Mouse (Mus musculus) liver, adult 2 months (tissue): Measurements from ENCODE around the gene Psmb5.

Experiments used
- CTCF ChIP-seq: fragments of 200-500 bp; IDR thresholded peaks from 2 replicates; pipeline ENCODE4 v1.5.1; 2011; ENCODE audit warnings: low read depth, low read length, control low read depth
- POLR2A ChIP-seq: fragments of 200-500 bp; IDR thresholded peaks from 2 replicates; pipeline ENCODE4 v1.6.1; 2011; ENCODE audit warnings: low read length, control low read depth; ENCODE audit not compliant: insufficient read depth; ENCODE audit errors: extremely low read depth

- TF ChIP-seq POLR2A (no peak), CTCF (no peak)
These were observed 12.0 kb upstream of the Psmb5 start for GRCm38 (mm10) chr14:54629797-54630196.
